10 mouse cellular contexts compared by ENCODE assay signal in genomic region chrX:52369938-52370758, GRCm38 (mm10).
DNase-seq lines count a peak whose midpoint lies in the region; ATAC-seq lines count a peak whose summit lies in the region.
"Had no signal": no experiment of that assay in that cellular context is flagged by ENCODE, and none has a peak within 500 bp of the region (broad histone marks: within the 10 kb centered on the region; RNA-seq: fewer than 3 reads in every experiment).

No protein-coding gene starts in this region.

- 0 out of 2 replicates have a peak, but pooled peaks cover 3% of the 10 kb centered on the region for H3K4me1 ChIP-seq in kidney, embryonic 16.5 days (ENCODE audit: insufficient read depth, low read length)
- peaks cover 2% of the 10 kb centered on the region; the same call in 1 of the 2 replicates for H3K4me1 ChIP-seq in forebrain, embryonic 11.5 days (replicated peaks; ENCODE audit: control insufficient read depth, insufficient read depth, low read length)
- 0 out of 2 replicates have a peak, but pooled peaks cover 5% of the 10 kb centered on the region for H3K4me1 ChIP-seq in midbrain, embryonic 15.5 days
- no peaks in the 10 kb centered on the region for H3K4me1 ChIP-seq in intestine, embryonic 15.5 days (replicated peaks)

- H3K27ac ChIP-seq in kidney, embryonic 16.5 days (ENCODE audit: low read length), result peak overlapping the region; percentile 50; the same call in 1 of the 2 replicates
- H3K27ac ChIP-seq in forebrain, embryonic 11.5 days (ENCODE audit: low read depth, low read length), result peak overlapping the region; percentile 85
- no peak overlapping the region for H3K27ac ChIP-seq in midbrain, embryonic 15.5 days
- H3K27ac ChIP-seq in intestine, embryonic 15.5 days, result no peak overlapping the region
- H3K27ac ChIP-seq: macrophage had no signal

- H3K4me2 ChIP-seq in kidney, embryonic 16.5 days (replicated peaks; ENCODE audit: low read depth, low read length), result 0 out of 2 replicates have a peak overlapping the region, but pooled peaks have one; percentile 1
- H3K4me2 ChIP-seq in forebrain, embryonic 11.5 days (ENCODE audit: low read depth, low read length, severe bottlenecking), result peak overlapping the region; percentile 36; the same call in 1 of the 2 replicates
- peak overlapping the region; percentile 37 for H3K4me2 ChIP-seq in midbrain, embryonic 15.5 days
- H3K4me2 ChIP-seq in intestine, embryonic 15.5 days (replicated peaks), result no peak overlapping the region

- no peaks in the 10 kb centered on the region for H3K9me3 ChIP-seq in kidney, embryonic 16.5 days (ENCODE audit: low read length)
- H3K9me3 ChIP-seq in forebrain, embryonic 11.5 days (ENCODE audit: control insufficient read depth, low read length), result no peaks in the 10 kb centered on the region
- H3K9me3 ChIP-seq in midbrain, embryonic 15.5 days, result no peaks in the 10 kb centered on the region
- no peaks in the 10 kb centered on the region for H3K9me3 ChIP-seq in intestine, embryonic 15.5 days

- WGBS in kidney, embryonic 16.5 days, result 43% methylated on average over 8 of the region's 8 CpGs
- WGBS in forebrain, embryonic 11.5 days, result 18% methylated on average over 8 of the region's 8 CpGs
- WGBS in midbrain, embryonic 15.5 days, result 26% methylated on average over 8 of the region's 8 CpGs
- 69% methylated on average over 8 of the region's 8 CpGs for WGBS in intestine, embryonic 15.5 days

- no peak overlapping the region; the same call in 1 of the 2 replicates for H3K9ac ChIP-seq in kidney, embryonic 16.5 days (replicated peaks; ENCODE audit: low read length)
- H3K9ac ChIP-seq in forebrain, embryonic 11.5 days (ENCODE audit: low read length), result no peak overlapping the region
- no peak overlapping the region for H3K9ac ChIP-seq in midbrain, embryonic 15.5 days
- H3K9ac ChIP-seq in intestine, embryonic 15.5 days, result no peak overlapping the region

- H3K27me3 ChIP-seq in kidney, embryonic 16.5 days (ENCODE audit: insufficient read depth, low read length), result no peaks in the 10 kb centered on the region; the same call in 1 of the 2 replicates
- no peaks in the 10 kb centered on the region for H3K27me3 ChIP-seq in forebrain, embryonic 11.5 days (ENCODE audit: control insufficient read depth, insufficient read depth, low read length)
- no peaks in the 10 kb centered on the region; the same call in 1 of the 2 replicates for H3K27me3 ChIP-seq in midbrain, embryonic 15.5 days (replicated peaks)
- H3K27me3 ChIP-seq in intestine, embryonic 15.5 days (replicated peaks), result no peaks in the 10 kb centered on the region

- 0 out of 2 replicates have a peak, but pooled peaks cover under 1% of the 10 kb centered on the region for H3K36me3 ChIP-seq in kidney, embryonic 16.5 days (ENCODE audit: insufficient read depth, low read length)
- H3K36me3 ChIP-seq in forebrain, embryonic 11.5 days (ENCODE audit: control insufficient read depth, insufficient read depth, low read length), result no peaks in the 10 kb centered on the region
- no peaks in the 10 kb centered on the region for H3K36me3 ChIP-seq in midbrain, embryonic 15.5 days (replicated peaks)
- H3K36me3 ChIP-seq in intestine, embryonic 15.5 days, result no peaks in the 10 kb centered on the region

- ATAC-seq in kidney, embryonic 16.5 days (ENCODE audit: low FRiP score, low TSS enrichment), result no peak
- ATAC-seq in forebrain, embryonic 11.5 days (replicated peaks; ENCODE audit: low FRiP score), result peak; percentile 89
- ATAC-seq in midbrain, embryonic 15.5 days (replicated peaks), result no peak
- ATAC-seq in intestine, embryonic 15.5 days, result no peak

- no peak for DNase-seq in kidney, postnatal 10 days
- DNase-seq in Muller cell, postnatal 12 days (ENCODE audit: inconsistent ontology term), result peak; percentile 58
- DNase-seq in forebrain, embryonic 11.5 days (ENCODE audit: low spot score), result peak; percentile 69
- DNase-seq in urinary bladder, adult 2 months (ENCODE audit: low spot score), result no peak
- DNase-seq in thymus, postnatal 14 days, result no peak
- DNase-seq: thymus, postnatal 36 days had no signal

- no peak overlapping the region for H3K4me3 ChIP-seq in kidney, embryonic 16.5 days (ENCODE audit: low read length)
- no peak overlapping the region for H3K4me3 ChIP-seq in forebrain, embryonic 11.5 days (ENCODE audit: low read depth, low read length)
- H3K4me3 ChIP-seq in midbrain, embryonic 15.5 days, result 0 out of 2 replicates have a peak overlapping the region, but pooled peaks have one; percentile 12
- no peak overlapping the region for H3K4me3 ChIP-seq in intestine, embryonic 15.5 days (replicated peaks)

Comparison
In these comparisons a context has a peak if more than half of its experiments do, and no peak if none do; other contexts are left out.
1. H3K27ac ChIP-seq: peak in kidney, embryonic 16.5 days (single experiment) and forebrain, embryonic 11.5 days (single experiment); none in midbrain, embryonic 15.5 days (single experiment) and intestine, embryonic 15.5 days (single experiment).
2. DNase-seq: peak in Muller cell, postnatal 12 days (single experiment) and forebrain, embryonic 11.5 days (single experiment); none in kidney, postnatal 10 days (single experiment), urinary bladder, adult 2 months (single experiment) and thymus, postnatal 14 days (single experiment).